Mouse (Mus musculus) neural tube, embryonic 15.5 days (tissue): ENCODE measurements at regions not wholly inside any gene's neighbourhood (a gene's known extent, or its start where the extent isn't known, plus 50 kb on each side); places are given as distances from the start of the nearest gene placed in this dataset.

Experiments used
- ATAC-seq: fragments of 200-750 bp; cut with Nextera tagmentation; 2 replicates; pipeline ENCODE4 v1.8.0; 2017; ENCODE audit warnings: mild to moderate bottlenecking, moderate TSS enrichment, moderate library complexity; ENCODE audit not compliant: low FRiP score
- H3K27ac ChIP-seq: fragments of 300-500 bp; sonication (generic); replicated peaks from 2 replicates; pipeline ENCODE4 v1.5.1; 2015; ENCODE audit warnings: mild to moderate bottlenecking, inconsistent platforms
- H3K27me3 ChIP-seq: fragments of 300-500 bp; sonication (generic); replicated peaks from 2 replicates; pipeline ENCODE4 v1.6.1; 2015; ENCODE audit warnings: inconsistent platforms
- H3K36me3 ChIP-seq: fragments of 300-500 bp; sonication (generic); 2 replicates; pipeline ENCODE4 v1.6.1; 2015; ENCODE audit warnings: inconsistent platforms
- H3K4me1 ChIP-seq: fragments of 300-500 bp; sonication (generic); 2 replicates; pipeline ENCODE4 v1.6.1; 2015; ENCODE audit warnings: inconsistent platforms
- H3K4me2 ChIP-seq: fragments of 300-500 bp; sonication (generic); 2 replicates; pipeline ENCODE4 v1.6.1; 2015; ENCODE audit warnings: inconsistent platforms, mild to moderate bottlenecking, moderate library complexity
- H3K4me3 ChIP-seq: fragments of 300-500 bp; sonication (generic); replicated peaks from 2 replicates; pipeline ENCODE4 v1.5.1; 2015; ENCODE audit warnings: mild to moderate bottlenecking, inconsistent platforms
- H3K9ac ChIP-seq: fragments of 300-500 bp; sonication (generic); replicated peaks from 2 replicates; pipeline ENCODE4 v1.6.1; 2015; ENCODE audit warnings: mild to moderate bottlenecking, inconsistent platforms
- H3K9me3 ChIP-seq: fragments of 300-500 bp; sonication (generic); replicated peaks from 2 replicates; pipeline ENCODE4 v1.6.1; 2016; ENCODE audit warnings: inconsistent platforms
- WGBS: fragments of 180-500 bp; shearing (Covaris S2); methylation state at CpG from one replicate; pipeline ENCODE4 v1.1.7; 2015; ENCODE audit warnings: mixed read lengths; 5-methylcytosine and 5-hydroxymethylcytosine counted together

DNA sequence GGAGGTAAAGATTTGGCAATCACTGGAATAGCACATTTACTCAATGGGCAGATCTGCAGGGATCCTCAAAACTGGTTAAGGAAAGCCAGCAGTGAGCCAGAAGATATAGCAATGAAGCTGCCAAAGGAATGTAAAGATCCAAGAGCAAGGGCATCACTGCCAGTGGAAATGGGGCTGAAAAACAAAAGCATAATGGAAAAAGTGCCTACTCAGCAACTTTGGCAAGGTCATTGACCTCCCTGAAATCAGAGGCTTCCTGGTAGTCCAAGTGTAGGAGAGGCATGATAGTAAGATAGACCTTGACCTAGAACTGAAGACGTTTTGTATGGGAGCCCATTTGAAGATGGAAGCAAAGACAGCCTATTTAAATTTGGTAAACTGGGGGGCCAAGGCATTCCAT, 286.4 kb downstream of the Foxo1 start:
- ATAC-seq: no peak
- H3K4me3 ChIP-seq: no peak overlapping the region
- H3K36me3 ChIP-seq: no peaks in the 10 kb centered on the region
- H3K27ac ChIP-seq: no peak overlapping the region
- H3K9ac ChIP-seq: no peak overlapping the region
- WGBS: 84% methylated on average over 1 of the region's 1 CpGs
- H3K9me3 ChIP-seq: no peaks in the 10 kb centered on the region
- no peaks in the 10 kb centered on the region for H3K27me3 ChIP-seq
- H3K4me2 ChIP-seq: no peak overlapping the region
- H3K4me1 ChIP-seq: peaks cover 9% of the 10 kb centered on the region

DNA sequence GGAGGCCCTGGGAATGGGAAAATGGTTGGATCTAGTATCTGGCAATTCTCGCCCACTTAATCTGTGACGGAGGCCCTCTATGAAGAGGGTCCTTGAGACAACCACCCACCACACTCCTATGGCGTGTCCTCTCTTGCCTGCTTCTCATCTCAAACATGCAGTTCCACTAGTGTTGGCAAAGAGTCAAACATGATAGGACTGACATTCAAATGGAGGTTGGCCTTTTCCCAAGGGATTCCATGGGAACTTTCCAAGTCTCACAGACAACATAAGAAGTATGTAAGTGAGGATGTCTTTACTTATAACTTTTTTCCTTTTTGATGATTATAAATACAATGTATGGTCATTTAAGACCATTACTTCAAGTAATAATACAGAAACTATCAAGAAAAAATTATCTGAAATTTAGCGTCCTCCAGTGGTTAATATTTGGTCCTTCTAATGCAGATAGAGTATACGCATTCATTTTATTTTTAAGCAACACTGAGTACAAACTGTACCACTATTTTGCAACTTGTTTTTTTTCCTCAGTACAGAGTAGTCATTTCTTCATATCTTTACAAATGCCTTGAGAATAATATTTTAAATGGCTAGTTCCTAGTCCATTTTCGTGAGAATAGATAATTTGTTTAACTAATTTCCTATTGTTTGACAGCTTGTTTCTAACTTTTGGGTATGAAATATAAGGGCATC, 280.2 kb downstream of the Foxo1 start:
- Histone ChIP-seq H3K4me3 (no peak overlapping the region), H3K4me2 (no peak overlapping the region), H3K27ac (no peak overlapping the region), H3K36me3 (no peaks in the 10 kb centered on the region), H3K9me3 (no peaks in the 10 kb centered on the region), H3K9ac (no peak overlapping the region), H3K4me1 (no peaks in the 10 kb centered on the region), H3K27me3 (no peaks in the 10 kb centered on the region)
- no peak for ATAC-seq
- WGBS: 92% methylated on average over 6 of the region's 6 CpGs

DNA sequence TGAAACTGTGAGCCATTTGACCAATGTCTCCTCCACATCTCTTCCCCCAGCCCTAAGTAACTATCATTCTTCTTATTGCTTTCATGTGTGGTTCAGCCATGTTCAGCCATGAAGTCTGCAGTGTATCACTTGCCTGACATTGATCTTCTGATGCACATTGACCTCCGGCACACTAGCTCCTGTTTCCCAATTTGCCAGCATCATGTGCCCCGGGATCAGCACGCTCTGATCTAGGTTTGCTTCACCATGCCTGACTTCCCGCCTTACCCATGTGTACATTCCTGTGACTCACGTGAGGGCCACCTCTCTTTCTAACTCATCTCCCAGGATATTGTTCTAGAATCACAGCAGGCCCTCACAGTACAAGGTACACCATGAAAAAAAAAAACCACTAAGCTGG, 277.9 kb downstream of the Foxo1 start:
- Histone ChIP-seq H3K4me3 (no peak overlapping the region), H3K4me2 (no peak overlapping the region), H3K4me1 (peaks cover 1% of the 10 kb centered on the region; the same call in 1 of the 2 replicates), H3K9me3 (no peaks in the 10 kb centered on the region), H3K27me3 (no peaks in the 10 kb centered on the region), H3K9ac (no peak overlapping the region), H3K27ac (no peak overlapping the region), H3K36me3 (no peaks in the 10 kb centered on the region)
- 91% methylated on average over 5 of the region's 5 CpGs for WGBS
- no peak for ATAC-seq

DNA sequence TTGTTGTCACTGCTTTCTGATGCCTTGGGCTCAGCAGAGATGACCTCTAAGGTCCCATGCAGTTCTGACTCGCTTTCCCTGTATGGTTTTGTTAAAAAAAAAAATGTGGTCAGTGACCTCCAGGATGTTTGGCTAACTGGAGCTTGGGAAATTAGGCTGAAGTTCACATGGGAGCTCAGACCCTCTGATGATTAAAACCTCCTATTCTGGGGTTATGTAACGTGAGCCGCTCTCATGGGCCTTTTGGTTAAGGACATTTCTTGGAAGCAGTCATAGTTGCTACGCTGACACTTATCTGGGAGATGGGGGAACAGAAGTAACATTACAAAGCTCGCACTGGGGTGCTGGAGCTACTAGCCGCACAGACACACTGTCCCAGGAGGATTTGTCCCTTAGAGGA, 274.9 kb downstream of the Foxo1 start:
- Histone ChIP-seq H3K9me3 (no peaks in the 10 kb centered on the region), H3K4me2 (no peak overlapping the region), H3K27me3 (no peaks in the 10 kb centered on the region), H3K4me3 (no peak overlapping the region), H3K9ac (no peak overlapping the region), H3K27ac (no peak overlapping the region), H3K36me3 (no peaks in the 10 kb centered on the region), H3K4me1 (peaks cover 6% of the 10 kb centered on the region; the same call in 1 of the 2 replicates)
- WGBS: 77% methylated on average over 6 of the region's 6 CpGs
- ATAC-seq: no peak

DNA sequence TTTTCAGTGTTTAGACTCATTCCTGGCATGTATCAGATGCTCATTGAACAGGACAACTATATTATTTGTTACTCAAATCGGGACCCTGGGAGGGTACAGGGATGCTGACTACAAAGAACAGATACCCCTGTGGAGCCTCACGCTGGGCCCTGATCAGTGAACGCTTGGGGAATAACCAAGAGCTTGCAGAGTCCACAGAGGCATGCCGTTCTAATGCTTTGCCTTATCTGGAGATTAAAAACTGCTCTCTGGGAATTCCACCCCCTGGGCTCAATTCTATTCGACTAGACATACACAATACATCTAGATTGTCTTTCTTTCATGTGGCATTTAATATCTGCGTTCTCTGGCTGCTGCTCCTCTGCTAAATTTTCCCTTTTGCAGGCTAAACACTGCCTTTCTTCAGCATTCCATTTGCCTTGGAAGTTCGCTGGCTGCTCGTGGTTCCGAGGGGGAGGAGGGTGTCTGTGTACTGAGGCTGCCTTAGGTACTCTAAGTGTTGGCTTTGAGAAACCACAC, 272.8 kb downstream of the Foxo1 start:
- ATAC-seq: no peak
- H3K9ac ChIP-seq: no peak overlapping the region
- peaks cover 6% of the 10 kb centered on the region; the same call in 1 of the 2 replicates for H3K4me1 ChIP-seq
- H3K27me3 ChIP-seq: no peaks in the 10 kb centered on the region
- no peak overlapping the region for H3K4me3 ChIP-seq
- H3K4me2 ChIP-seq: no peak overlapping the region
- no peaks in the 10 kb centered on the region for H3K9me3 ChIP-seq
- WGBS: 32% methylated on average over 9 of the region's 9 CpGs
- H3K36me3 ChIP-seq: no peaks in the 10 kb centered on the region
- no peak overlapping the region for H3K27ac ChIP-seq

DNA sequence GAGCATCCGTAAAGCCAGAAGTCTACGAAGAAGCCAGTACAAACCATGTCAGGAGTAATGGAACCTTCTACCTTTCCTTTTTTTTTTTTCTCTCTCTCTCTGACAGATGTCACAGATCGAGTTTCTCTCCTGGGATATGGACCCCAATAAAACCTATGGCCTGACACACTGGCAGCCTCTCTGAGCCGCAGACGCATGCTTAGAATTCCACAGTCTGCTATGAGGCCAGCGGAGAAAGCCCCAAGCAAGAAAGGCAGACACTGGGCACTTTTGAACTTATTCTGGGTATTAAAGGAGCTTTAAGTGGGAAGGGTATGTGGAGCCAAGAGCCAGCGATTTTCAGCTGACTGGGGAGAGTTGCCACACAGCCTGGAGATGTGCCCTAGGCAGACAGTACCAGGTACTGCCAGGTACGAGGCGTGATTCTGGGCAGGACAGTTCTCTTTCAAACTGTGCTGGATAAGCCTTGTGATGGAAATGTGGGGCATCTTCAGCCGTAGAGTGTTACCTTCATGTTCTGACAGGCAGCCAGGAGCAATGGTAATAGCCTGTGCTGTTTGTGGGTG, 271.8 kb downstream of the Foxo1 start:
- no peak overlapping the region for H3K27ac ChIP-seq
- H3K36me3 ChIP-seq: no peaks in the 10 kb centered on the region
- no peaks in the 10 kb centered on the region for H3K9me3 ChIP-seq
- peaks cover 9% of the 10 kb centered on the region; the same call in 1 of the 2 replicates for H3K4me1 ChIP-seq
- no peak overlapping the region for H3K4me2 ChIP-seq
- ATAC-seq: no peak
- no peaks in the 10 kb centered on the region for H3K27me3 ChIP-seq
- 52% methylated on average over 10 of the region's 10 CpGs for WGBS
- no peak overlapping the region for H3K9ac ChIP-seq
- H3K4me3 ChIP-seq: no peak overlapping the region

DNA sequence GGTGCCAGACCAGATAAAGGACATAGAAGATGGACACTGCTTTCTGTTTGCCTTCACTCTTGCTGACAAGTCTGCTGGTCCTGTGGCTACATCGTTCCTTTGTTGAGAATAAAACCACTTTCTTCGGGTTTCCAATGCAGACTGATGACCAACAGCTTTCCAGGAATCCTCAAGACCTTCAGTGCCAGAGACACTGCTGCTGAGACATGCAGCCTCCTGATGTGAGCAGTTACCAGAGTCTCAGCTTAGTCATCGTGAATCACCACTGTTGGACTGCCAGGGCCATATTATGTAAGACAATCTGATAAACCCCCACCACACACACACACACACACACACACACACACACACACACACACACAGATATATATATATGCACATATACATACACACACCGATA, 270.2 kb downstream of the Foxo1 start:
- Histone ChIP-seq H3K4me1 (peaks cover 9% of the 10 kb centered on the region; the same call in 1 of the 2 replicates), H3K9me3 (no peaks in the 10 kb centered on the region), H3K4me3 (no peak overlapping the region), H3K27me3 (no peaks in the 10 kb centered on the region), H3K4me2 (no peak overlapping the region), H3K27ac (no peak overlapping the region), H3K36me3 (no peaks in the 10 kb centered on the region), H3K9ac (no peak overlapping the region)
- WGBS: 89% methylated on average over 4 of the region's 4 CpGs
- no peak for ATAC-seq

DNA sequence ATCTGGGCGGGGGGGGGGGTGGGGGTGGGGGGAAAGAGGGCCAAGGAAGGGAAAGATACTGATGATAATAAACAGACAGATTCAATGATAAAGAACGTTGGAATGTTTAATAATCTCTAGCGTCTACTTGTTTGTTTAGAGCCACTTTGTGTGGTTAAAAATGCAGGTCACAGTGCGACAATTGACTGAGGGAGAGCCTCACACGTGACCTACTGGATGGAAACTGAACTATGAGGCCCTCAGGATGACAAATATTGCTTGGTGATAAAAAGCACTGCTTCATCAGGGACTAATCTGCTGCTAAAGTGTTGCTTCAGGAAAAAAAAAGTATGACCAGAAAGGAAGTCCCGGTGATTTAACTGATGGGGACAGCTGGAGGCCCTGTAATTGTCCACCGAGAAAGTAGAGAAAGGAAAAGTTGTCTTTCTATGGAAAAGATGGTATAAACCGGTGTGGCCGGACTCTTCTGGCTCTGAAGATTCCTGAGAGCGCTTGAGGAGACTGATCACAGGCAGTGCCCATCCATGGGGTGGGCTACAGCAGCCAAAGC, 269.3 kb downstream of the Foxo1 start:
- Histone ChIP-seq H3K36me3 (no peaks in the 10 kb centered on the region), H3K9ac (no peak overlapping the region), H3K4me3 (no peak overlapping the region), H3K27me3 (no peaks in the 10 kb centered on the region), H3K27ac (no peak overlapping the region), H3K4me1 (peaks cover 9% of the 10 kb centered on the region; the same call in 1 of the 2 replicates), H3K9me3 (no peaks in the 10 kb centered on the region), H3K4me2 (no peak overlapping the region)
- ATAC-seq: no peak
- 82% methylated on average over 10 of the region's 10 CpGs for WGBS

DNA sequence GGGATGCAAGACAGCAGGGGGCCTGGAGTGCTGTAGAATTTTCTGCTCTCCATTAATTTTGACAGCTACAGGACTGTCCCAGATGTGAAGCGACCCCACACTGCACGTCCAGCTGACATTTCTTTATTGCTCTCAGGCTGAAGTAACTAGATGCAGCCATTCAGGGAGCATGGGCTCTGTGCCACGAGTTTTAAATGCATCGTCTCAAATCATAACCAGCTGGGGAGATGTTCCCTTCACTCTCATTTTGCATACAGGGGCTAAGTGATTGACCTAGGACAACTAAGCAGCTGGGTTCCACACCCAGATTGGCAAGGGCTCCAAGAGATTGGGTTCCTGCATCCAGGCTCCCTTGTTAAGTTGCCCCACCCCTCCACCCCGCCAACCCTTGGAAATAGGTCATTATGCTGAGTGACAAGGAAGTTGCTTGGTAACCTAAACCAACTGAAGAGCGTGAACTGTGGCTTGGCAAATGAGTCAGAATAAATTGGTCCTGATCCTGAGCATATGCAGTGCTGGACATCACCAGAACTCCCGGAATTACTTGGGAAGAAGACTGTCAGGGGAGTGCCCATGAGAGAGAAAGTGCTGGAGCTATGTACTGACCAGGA, 267.4 kb downstream of the Foxo1 start:
- no peak overlapping the region for H3K4me2 ChIP-seq
- H3K9me3 ChIP-seq: no peaks in the 10 kb centered on the region
- H3K9ac ChIP-seq: no peak overlapping the region
- no peak overlapping the region for H3K27ac ChIP-seq
- no peak overlapping the region for H3K4me3 ChIP-seq
- H3K4me1 ChIP-seq: peaks cover 12% of the 10 kb centered on the region
- 40% methylated on average over 7 of the region's 7 CpGs for WGBS
- no peak for ATAC-seq
- no peaks in the 10 kb centered on the region for H3K36me3 ChIP-seq
- H3K27me3 ChIP-seq: no peaks in the 10 kb centered on the region

DNA sequence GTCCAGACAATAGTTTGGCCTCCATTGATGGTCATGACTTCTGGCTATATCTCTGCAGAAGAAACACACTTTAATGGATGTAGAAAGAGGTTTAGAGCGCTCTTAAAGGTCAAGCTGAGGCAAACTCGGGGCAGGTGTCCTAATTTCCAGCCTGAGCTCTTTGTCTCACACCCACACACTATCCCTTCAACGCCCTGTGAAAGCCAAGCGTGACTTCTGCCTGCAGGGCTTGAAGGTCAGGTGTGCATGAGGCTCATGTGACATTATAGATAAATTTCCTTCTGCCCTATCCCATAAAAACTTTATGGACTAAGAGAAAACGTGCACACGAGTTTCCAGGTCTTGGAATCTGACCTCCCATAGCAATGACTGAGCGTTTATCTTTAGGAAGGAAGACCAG, 266.0 kb downstream of the Foxo1 start:
- Histone ChIP-seq H3K27ac (no peak overlapping the region), H3K9me3 (no peaks in the 10 kb centered on the region), H3K9ac (no peak overlapping the region), H3K27me3 (no peaks in the 10 kb centered on the region), H3K36me3 (no peaks in the 10 kb centered on the region), H3K4me3 (no peak overlapping the region), H3K4me2 (no peak overlapping the region), H3K4me1 (peaks cover 12% of the 10 kb centered on the region)
- ATAC-seq: no peak
- WGBS: 82% methylated on average over 7 of the region's 7 CpGs

DNA sequence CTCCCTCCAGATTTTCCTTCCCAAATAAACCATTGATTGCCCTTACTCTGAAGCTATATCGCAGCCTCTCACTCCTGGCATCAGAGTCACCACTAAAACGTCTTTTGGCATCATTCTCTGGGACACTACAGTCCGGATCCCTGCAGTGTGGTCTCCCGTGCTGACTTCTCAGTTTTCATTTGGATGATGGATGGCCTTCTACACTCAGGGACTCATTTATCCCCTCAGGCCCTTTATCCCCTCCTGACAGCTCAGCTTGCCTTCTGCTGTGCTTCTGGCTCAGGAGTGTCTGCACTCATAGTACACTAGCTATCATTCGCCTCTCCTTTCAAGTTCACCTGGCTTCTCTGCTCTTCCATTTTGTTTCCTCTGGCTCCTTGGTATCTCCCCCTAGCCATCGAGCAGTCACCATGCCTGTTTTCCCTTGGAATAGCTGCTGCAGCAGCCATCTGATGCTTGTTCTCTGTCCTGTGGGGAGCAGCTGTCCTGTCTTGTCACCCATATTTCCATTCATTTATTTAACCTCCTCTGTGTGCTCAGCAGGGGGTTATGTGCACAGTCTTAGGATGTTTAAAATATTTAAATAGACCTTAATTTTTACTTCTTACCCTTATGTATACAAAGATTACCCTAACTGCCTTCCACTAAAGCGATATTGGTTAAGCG, 263.7 kb downstream of the Foxo1 start:
- H3K9ac ChIP-seq: no peak overlapping the region
- peaks cover 12% of the 10 kb centered on the region for H3K4me1 ChIP-seq
- no peak overlapping the region for H3K27ac ChIP-seq
- H3K27me3 ChIP-seq: no peaks in the 10 kb centered on the region
- H3K9me3 ChIP-seq: no peaks in the 10 kb centered on the region
- ATAC-seq: no peak
- WGBS: 40% methylated on average over 8 of the region's 8 CpGs
- H3K4me3 ChIP-seq: no peak overlapping the region
- no peaks in the 10 kb centered on the region for H3K36me3 ChIP-seq
- H3K4me2 ChIP-seq: no peak overlapping the region
